Mouse (Mus musculus) testis, adult 2 months (tissue): ENCODE data around the gene Tor1b.

Experiments
- CTCF ChIP-seq: fragments of 200-500 bp; IDR thresholded peaks from 2 replicates; pipeline ENCODE4 v1.5.1; 2012; ENCODE audit warnings: low read depth, mild to moderate bottlenecking, inconsistent platforms, low read length, moderate library complexity; ENCODE audit not compliant: control insufficient read depth, insufficient read depth, insufficient replicate concordance
- POLR2A ChIP-seq: fragments of 200-500 bp; IDR thresholded peaks from 2 replicates; pipeline ENCODE4 v1.6.1; 2012; ENCODE audit warnings: low read depth, mild to moderate bottlenecking, inconsistent platforms, low read length, moderate library complexity; ENCODE audit not compliant: control insufficient read depth

DNA sequence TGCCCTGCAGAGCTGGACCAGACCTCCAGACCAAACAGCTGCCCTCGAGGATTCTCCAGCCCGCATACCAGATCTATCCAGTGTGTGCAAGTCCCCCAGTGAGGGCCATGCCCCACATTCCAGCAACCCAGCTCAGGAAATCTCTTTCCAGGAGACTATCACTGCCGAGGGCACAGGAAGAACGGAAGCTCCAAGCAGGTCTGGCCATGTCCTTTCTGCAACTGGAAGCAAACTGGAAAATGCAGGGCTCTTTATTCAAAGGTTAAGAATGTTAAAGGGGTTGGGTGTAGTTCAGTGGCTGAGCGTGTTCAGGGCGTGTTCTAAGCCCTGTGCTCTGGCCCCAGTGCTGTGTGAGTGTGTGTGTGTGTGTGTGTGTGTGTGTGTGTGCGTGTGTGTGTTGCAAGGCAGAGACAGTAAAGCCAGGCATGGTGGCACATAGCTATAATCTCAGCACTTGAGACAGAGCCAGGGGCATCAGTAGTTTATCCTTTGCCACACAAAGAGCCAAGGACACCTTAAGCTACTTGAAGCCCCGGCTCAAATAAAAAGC is 33.9 kb upstream of the Tor1b start:
- TF ChIP-seq CTCF: no peak
- TF ChIP-seq POLR2A: no peak
